Mouse (Mus musculus) embryonic facial prominence, embryonic 10.5 days (tissue): ENCODE measurements around the gene Lpar5. TPM values are rescaled to one million over a fixed set of nuclear protein-coding genes. Genes with fewer than 3 reads are reported as not detected.

Experiments
- DNase-seq: peaks from one replicate; pipeline ENCODE4 v3.0.0-alpha.2; 2017; ENCODE audit warnings: low spot score
- H3K27ac ChIP-seq: fragments of 300-500 bp; sonication (generic); replicated peaks from 2 replicates; pipeline ENCODE4 v1.5.1; 2016; ENCODE audit warnings: mild to moderate bottlenecking
- H3K27me3 ChIP-seq: fragments of 300-500 bp; sonication (generic); replicated peaks from 2 replicates; pipeline ENCODE4 v1.6.1; 2016; ENCODE audit warnings: low read depth, mild to moderate bottlenecking; ENCODE audit not compliant: poor library complexity, severe bottlenecking
- H3K36me3 ChIP-seq: fragments of 300-500 bp; sonication (generic); replicated peaks from 2 replicates; pipeline ENCODE4 v1.6.1; 2016; ENCODE audit warnings: mild to moderate bottlenecking, moderate library complexity
- H3K4me1 ChIP-seq: fragments of 300-500 bp; sonication (generic); 2 replicates; pipeline ENCODE4 v1.6.1; 2016
- H3K4me3 ChIP-seq: fragments of 300-500 bp; sonication (generic); 2 replicates; pipeline ENCODE4 v1.5.1; 2016; ENCODE audit warnings: mild to moderate bottlenecking, moderate library complexity
- H3K9me3 ChIP-seq: fragments of 300-500 bp; sonication (generic); 2 replicates; pipeline ENCODE4 v1.6.1; 2016; ENCODE audit warnings: mild to moderate bottlenecking
- WGBS: fragments of 180-500 bp; shearing (Covaris S2); methylation state at CpG from one replicate; pipeline ENCODE4 v1.1.7; 2016; 5-methylcytosine and 5-hydroxymethylcytosine counted together
- polyA plus RNA-seq: library from polyadenylated mRNA; unstranded; fragments of >200 nt; fragmentation: Nextera tagmentation; extraction: Ambion mirVana; gene quantifications from 2 replicates; pipeline ENCODE4 v1.2.1, GENCODE M21; 2016

Gene Lpar5
- polyA plus RNA-seq, 1 experiment from 2014 or later = 0.10 TPM

DNA sequence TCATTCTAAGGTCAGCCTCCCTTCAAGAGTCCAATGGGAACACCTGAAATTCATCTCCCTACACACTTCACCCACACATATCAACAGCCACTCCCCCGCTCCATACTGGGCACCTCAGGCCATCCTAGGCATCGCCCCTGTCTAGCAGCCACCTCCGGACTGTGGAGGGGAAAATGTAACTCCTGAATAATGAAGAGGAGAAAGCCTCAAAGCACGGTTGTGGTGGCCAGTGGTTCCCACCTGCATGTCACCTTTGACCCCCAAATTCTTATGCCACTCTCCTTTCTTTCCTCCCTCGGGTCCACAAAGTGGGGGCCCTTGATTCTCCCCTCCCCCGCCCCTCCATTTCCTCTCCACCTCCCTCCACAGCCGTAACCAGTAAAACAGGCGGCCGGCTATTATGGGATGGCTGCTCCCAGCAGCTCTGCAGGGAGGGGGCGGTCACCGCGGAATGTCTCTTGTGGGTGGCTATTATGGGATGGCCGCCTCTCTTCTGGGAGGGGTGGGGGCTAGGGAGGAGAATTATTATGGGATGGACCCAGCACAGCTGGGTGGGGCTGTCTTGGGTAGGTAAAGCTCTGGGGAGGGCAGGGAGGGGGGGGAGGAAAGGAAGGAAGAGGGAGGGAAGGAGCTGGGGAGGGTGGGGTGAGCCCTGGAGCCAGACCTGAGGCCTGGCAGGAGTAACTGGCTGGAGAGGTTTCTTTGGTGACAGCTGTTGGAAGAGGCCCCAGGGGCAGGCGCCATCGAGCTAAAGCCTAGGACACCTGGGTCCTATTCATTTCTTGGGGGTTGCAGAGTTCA is 22.0 kb downstream of the Lpar5 start:
- Histone ChIP-seq H3K4me1 (peaks cover 32% of the 10 kb centered on the region), H3K36me3 (no peaks in the 10 kb centered on the region), H3K27ac (peak overlapping the region; percentile 94), H3K4me3 (peak overlapping the region; percentile 46), H3K27me3 (no peaks in the 10 kb centered on the region), H3K9me3 (no peaks in the 10 kb centered on the region)
- peak; percentile 85 for DNase-seq
- WGBS = 3% methylated on average over 15 of the region's 15 CpGs

DNA sequence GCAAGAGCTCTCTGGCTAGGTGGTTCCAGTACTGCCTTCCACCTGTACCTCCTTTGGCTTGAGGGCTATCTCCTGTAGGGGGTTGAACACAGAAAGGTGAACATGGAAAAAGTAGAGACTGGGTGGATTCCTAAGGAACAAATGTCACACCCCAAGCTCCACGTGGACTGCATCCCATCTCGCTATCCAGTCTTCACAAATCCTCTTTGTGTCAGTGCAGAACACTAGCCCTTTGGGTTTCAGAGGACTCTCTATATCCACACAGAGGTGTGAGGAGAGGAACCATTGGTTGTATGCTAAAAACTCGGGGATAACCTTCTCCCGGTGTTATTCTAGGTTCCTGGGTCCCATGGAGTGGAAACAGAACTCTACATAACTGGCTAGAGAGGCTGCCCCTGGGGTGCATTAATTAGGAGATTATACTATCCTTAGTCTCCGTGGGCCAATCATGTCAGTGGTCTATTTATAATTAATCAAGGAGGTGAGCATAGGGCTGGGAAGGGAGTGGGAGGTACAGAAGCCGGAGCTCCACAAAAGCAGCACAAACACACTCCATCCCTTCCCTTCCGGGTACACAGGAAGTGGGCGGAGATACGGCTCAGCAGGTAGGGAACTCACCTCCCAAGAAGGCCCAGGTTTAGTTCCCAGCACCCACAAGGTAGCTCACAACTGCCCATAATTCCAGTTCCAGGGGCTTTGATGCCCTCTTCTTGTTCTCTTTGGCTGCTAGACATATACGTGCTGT is 22.8 kb downstream of the Lpar5 start:
- H3K4me1 ChIP-seq = peaks cover 37% of the 10 kb centered on the region
- no peaks in the 10 kb centered on the region for H3K27me3 ChIP-seq
- no peaks in the 10 kb centered on the region for H3K36me3 ChIP-seq
- 57% methylated on average over 10 of the region's 10 CpGs for whole genome bisulfite sequencing
- H3K4me3 ChIP-seq = peak overlapping the region; percentile 46
- H3K9me3 ChIP-seq = no peaks in the 10 kb centered on the region
- DNase-seq = no peak
- peak overlapping the region; percentile 94 for H3K27ac ChIP-seq

DNA sequence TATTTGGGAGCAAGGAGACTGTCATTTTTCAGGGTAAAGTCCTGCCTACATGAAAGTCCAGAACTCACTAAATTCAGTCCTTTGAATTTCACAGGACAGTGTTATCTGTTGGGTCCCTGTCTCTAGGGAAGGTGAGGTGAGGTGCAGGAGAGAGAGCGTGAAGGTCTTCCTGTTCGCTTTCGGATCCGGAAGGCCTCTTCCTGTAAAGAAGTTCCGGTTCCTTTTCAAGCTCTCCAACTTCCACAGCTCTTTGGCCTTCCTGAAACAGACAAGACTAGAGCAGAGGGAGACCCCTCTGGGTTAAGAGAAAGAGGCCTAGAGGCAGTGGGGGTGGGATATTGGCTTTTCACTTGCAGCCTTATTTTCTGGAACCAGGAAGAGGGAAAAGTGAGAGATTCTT is 24.7 kb downstream of the Lpar5 start:
- Histone ChIP-seq H3K9me3 (no peaks in the 10 kb centered on the region), H3K4me1 (peaks cover 51% of the 10 kb centered on the region), H3K27me3 (no peaks in the 10 kb centered on the region), H3K4me3 (no peak overlapping the region), H3K27ac (no peak overlapping the region), H3K36me3 (0 out of 2 replicates have a peak, but pooled peaks cover 4% of the 10 kb centered on the region)
- WGBS = 87% methylated on average over 5 of the region's 5 CpGs
- no peak for DNase-seq

DNA sequence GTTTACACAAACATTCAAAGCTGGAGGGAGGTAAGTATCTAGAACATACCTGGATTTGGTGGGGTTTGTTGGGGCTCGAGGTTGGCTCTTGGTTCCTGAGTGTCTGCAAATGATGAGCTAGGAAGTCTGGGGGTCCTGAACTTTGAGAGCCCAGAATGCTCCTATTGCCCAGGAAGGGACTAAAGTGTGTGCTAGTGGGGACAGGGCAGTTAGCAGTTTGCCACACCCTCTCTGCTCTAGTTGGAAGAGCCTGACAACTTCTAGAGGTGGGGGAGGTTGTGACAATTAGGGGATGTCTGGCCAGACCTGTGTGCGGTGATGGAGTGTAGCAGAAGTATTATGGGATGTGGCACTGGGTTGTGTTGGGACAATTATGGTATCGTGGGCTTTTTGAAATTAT is 27.1 kb downstream of the Lpar5 start:
- Histone ChIP-seq H3K4me1 (peaks cover 55% of the 10 kb centered on the region), H3K27me3 (no peaks in the 10 kb centered on the region), H3K36me3 (peaks cover 27% of the 10 kb centered on the region), H3K9me3 (no peaks in the 10 kb centered on the region), H3K27ac (peak overlapping the region; percentile 96; the same call in 1 of the 2 replicates), H3K4me3 (peak overlapping the region; percentile 100; the same call in 1 of the 2 replicates)
- WGBS = 70% methylated on average over 3 of the region's 3 CpGs
- no peak for DNase-seq

DNA sequence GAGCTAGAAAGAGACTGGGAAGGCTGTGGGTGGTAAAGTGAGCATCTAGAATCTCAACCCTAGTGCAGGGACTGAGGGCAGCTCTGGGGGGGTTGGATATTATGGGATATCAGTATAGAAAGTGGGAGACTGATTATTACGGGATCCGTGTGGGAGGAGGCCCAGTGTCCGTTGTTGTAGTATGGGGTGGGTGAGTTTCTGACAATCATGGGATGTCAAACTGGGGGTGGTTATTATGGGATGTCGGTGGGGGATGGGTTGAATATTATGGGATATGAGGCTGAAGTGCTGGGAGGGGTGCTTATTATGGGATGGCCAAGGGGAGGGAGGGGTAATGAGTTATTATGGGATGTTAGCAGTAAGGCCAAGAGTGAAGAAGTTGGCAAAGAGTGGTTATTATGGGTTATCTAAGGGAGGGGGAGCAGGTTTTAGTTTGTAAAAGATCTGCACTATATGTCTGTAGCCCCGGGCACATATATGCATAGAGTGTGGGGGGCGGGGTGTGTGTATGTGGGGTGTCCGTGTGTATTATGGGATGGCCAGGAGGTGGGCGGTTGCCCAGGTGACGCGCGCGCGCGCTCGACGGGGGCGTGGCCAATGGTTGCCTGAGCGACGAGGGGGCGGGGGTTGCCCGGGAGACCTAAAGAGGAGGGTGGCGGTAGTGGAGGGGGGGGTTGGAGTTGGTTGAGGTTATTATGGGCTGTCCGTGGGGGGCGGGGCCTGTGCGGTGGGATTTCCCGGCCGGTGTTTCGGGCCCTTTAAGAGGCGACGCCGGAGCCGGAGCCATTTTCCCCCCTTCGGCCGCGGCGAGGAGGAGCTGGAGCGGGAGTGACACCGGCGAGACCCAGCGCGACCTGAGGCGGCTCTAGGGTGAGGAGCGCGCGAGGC is 27.9 kb downstream of the Lpar5 start, which contains the start of gene Chd4:
TSS of gene Chd4 (plus strand) at position 591 of the 888 bp plus-strand sequence.
- Histone ChIP-seq H3K9me3 (no peaks in the 10 kb centered on the region), H3K36me3 (peaks cover 35% of the 10 kb centered on the region), H3K27ac (peak within 1 kb of the TSS; percentile 96), H3K4me3 (peak within 1 kb of the TSS; percentile 100), H3K4me1 (peaks cover 55% of the 10 kb centered on the region), H3K27me3 (no peaks in the 10 kb centered on the region)
- 4% methylated on average over 45 of the region's 45 CpGs for WGBS
- peak; percentile 96 for DNase-seq

DNA sequence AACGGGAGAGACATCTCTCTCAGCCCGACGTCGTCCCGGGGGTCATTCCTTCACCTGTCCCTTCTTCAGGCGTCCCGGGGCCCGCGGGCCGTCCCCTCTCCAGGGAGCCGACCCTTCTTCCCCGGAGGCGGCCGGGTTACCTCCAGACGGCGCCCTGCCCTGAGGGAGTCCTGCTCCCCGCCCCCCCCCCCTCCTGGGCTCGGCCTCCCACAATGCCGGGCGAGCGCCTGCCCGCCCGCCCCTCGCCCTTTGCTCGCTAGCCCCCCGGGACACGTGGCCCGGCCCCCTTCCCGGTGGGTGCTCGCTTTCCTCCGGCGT is 28.5 kb downstream of the Lpar5 start:
- under 1% methylated on average over 27 of the region's 32 CpGs for WGBS
- Histone ChIP-seq H3K4me1 (peaks cover 55% of the 10 kb centered on the region), H3K4me3 (peak overlapping the region; percentile 100), H3K36me3 (peaks cover 41% of the 10 kb centered on the region), H3K27ac (peak overlapping the region; percentile 96), H3K9me3 (no peaks in the 10 kb centered on the region), H3K27me3 (no peaks in the 10 kb centered on the region)
- no peak for DNase-seq

DNA sequence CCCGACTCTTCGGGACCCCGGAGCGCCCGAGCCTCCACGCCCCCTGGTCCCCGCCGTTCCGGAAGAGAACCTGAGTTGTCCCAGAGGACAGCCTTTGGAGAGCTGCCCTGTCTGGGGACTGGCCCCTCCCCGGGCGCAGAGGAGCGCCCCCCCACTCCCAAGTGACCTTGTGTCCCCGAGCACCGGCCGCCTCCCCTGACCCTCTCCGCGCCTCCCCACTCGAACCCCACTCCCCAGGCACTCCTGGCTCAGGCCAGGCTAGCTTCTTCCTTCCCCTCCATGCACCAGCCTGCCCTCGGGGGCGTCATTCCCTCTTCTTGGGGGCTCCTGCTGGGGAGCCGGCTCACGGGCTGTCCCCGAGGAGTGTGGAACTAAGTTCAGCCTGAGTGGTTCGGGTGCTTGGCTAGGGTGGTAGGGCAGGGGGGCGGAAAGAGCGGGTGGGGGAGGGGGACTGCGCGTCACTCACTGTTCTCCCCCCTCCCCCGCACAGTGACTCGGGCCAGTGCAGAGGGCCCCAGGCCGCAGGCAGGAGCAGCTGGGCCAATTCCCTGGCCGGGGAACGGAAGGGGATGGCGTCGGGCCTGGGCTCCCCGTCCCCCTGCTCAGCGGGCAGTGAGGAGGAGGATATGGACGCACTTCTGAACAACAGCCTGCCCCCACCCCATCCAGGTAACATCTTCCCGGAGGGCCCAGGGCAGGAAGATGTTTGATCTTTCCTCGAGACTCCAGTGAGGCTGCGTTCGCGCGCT is 29.1 kb downstream of the Lpar5 start:
- Histone ChIP-seq H3K4me3 (peak overlapping the region; percentile 100), H3K9me3 (no peaks in the 10 kb centered on the region), H3K27me3 (no peaks in the 10 kb centered on the region), H3K36me3 (peaks cover 46% of the 10 kb centered on the region), H3K27ac (peak overlapping the region; percentile 96), H3K4me1 (peaks cover 59% of the 10 kb centered on the region)
- WGBS = under 1% methylated on average over 44 of the region's 44 CpGs
- DNase-seq = peak; percentile 79

DNA sequence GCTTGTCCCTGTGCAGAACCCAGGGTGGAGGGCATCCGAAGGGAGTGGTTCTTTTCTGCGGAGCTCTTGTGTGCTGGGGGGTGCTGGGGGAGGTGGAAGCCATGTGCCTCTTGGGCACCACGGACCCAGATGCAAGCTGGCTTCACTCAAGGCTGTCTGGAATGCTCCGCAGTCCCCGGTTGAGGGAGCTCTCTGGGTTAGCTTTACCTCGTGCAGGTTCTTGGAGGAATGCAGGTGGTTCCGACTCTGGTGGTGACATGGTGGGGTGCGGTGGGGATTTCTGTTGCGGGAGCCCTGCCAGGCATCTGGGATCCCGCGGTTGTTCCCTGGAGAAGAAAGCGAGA is 29.6 kb downstream of the Lpar5 start:
- H3K36me3 ChIP-seq = peaks cover 52% of the 10 kb centered on the region
- H3K4me3 ChIP-seq = peak overlapping the region; percentile 100
- peak overlapping the region; percentile 96 for H3K27ac ChIP-seq
- 2% methylated on average over 12 of the region's 12 CpGs for WGBS
- H3K4me1 ChIP-seq = peaks cover 59% of the 10 kb centered on the region
- H3K9me3 ChIP-seq = no peaks in the 10 kb centered on the region
- DNase-seq = no peak
- no peaks in the 10 kb centered on the region for H3K27me3 ChIP-seq

DNA sequence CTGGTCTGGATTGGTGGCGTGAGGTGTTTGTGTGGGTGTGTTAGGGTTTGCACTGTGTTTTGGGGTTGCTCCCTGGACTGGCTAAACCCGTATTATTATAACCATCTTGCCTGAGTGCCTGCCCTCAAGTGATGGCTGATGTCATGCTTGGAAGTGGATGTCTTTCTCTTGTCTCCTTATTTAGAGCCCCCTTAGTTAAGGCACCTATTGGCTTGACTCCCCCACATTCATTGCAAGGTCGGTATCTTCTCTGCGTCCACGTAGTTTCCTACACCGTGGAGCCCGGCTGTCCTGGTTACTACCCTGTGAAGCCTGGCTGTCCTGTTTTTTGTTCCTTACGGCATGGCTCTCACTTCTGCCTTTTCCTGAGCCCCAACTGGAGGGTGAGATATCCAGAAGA is 30.2 kb downstream of the Lpar5 start:
- Histone ChIP-seq H3K36me3 (peaks cover 58% of the 10 kb centered on the region), H3K4me1 (peaks cover 59% of the 10 kb centered on the region), H3K4me3 (peak overlapping the region; percentile 100), H3K27me3 (no peaks in the 10 kb centered on the region), H3K27ac (peak overlapping the region; percentile 96), H3K9me3 (no peaks in the 10 kb centered on the region)
- no peak for DNase-seq
- WGBS = 68% methylated on average over 8 of the region's 8 CpGs

DNA sequence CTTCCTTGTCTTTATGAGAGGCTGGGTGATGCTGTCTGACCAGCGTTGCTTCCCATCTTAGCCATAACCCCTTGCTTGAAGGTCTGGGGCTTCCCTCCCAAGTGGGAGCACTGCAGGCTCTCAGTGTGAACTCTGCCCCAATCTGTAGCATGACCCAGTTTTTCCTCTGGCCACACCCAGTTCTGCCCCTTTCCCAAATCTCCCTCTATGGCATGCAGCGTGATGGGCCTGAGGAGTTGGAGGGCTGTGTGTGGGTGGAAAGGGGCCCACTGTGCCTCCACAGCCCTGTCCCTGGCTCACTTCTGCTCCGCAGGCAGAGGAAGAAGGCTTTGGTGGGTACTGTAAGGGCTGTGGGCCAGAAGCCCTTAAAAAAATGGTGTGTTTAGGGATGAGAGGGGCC is 30.8 kb downstream of the Lpar5 start:
- Histone ChIP-seq H3K4me3 (peak overlapping the region; percentile 100), H3K27me3 (no peaks in the 10 kb centered on the region), H3K27ac (peak overlapping the region; percentile 58), H3K4me1 (peaks cover 59% of the 10 kb centered on the region), H3K36me3 (peaks cover 64% of the 10 kb centered on the region), H3K9me3 (no peaks in the 10 kb centered on the region)
- no peak for DNase-seq
- 67% methylated on average over 3 of the region's 3 CpGs for WGBS

DNA sequence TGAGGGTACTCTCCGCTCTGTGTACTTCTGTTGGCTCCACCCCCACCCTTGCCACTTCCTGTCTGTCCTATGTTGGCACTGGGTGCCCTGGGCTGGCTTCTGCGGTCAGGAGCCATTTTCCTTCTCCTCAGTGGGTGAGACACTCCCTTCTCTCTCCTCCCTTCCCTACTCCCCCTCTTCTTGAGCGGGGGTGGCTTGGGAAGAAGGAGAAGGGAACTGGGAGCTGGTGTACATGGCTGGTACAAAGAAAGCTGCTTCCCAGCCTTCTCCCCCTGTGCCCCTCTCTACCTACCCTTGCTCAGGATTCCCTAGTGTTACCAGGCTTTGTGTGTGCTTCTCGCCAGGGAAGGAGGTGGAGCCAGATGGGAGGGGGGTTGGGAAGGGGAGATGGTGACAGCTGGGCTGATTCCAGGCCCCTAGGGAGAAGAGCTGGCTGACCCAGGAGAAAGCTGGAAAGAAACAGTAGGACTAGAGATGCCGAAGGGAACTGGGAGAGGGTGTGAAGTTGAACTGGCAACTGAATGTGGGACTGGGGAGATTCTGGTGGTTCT is 31.8 kb downstream of the Lpar5 start:
- peak overlapping the region; percentile 100 for H3K4me3 ChIP-seq
- H3K27me3 ChIP-seq = no peaks in the 10 kb centered on the region
- H3K27ac ChIP-seq = peak overlapping the region; percentile 58
- WGBS = 58% methylated on average over 5 of the region's 5 CpGs
- DNase-seq = no peak
- peaks cover 59% of the 10 kb centered on the region for H3K4me1 ChIP-seq
- no peaks in the 10 kb centered on the region for H3K9me3 ChIP-seq
- peaks cover 74% of the 10 kb centered on the region for H3K36me3 ChIP-seq
